Mouse (Mus musculus) lung, postnatal 0 days (tissue): Measurements from ENCODE around the gene Cyp2ab1.

Source experiments
- CTCF ChIP-seq: IDR thresholded peaks from 2 replicates; pipeline ENCODE4 v1.5.1; 2016; ENCODE audit warnings: antibody characterized with exemption, mild to moderate bottlenecking
- EP300 ChIP-seq: IDR thresholded peaks from 2 replicates; pipeline ENCODE4 v1.6.1; 2016; ENCODE audit warnings: antibody characterized with exemption, mild to moderate bottlenecking, control low read depth

- TF ChIP-seq CTCF (no peak), EP300 (no peak)
Observed at GRCm38 (mm10) chr16:20315266-20315665, 9.9 kb downstream of the Cyp2ab1 start.
